Mouse (Mus musculus) testis, adult 2 months (tissue): ENCODE measurements around the gene Ndufs5.

Experiments
- CTCF ChIP-seq: fragments of 200-500 bp; IDR thresholded peaks from 2 replicates; pipeline ENCODE4 v1.5.1; 2012; ENCODE audit warnings: low read depth, mild to moderate bottlenecking, inconsistent platforms, low read length, moderate library complexity; ENCODE audit not compliant: control insufficient read depth, insufficient read depth, insufficient replicate concordance
- POLR2A ChIP-seq: fragments of 200-500 bp; IDR thresholded peaks from 2 replicates; pipeline ENCODE4 v1.6.1; 2012; ENCODE audit warnings: low read depth, mild to moderate bottlenecking, inconsistent platforms, low read length, moderate library complexity; ENCODE audit not compliant: control insufficient read depth

GRCm38 (mm10) chr4:123718434-123718780, 405 bp upstream of the Ndufs5 start:
- TF ChIP-seq CTCF (no peak), POLR2A (no peak)
